Mouse (Mus musculus) myocyte (in vitro differentiated cells): ENCODE measurements around the gene Stag1.

Experiments
- E2F4 ChIP-seq: IDR thresholded peaks from one replicate; pipeline ENCODE4 v1.6.1; 2011; ENCODE audit warnings: mild to moderate bottlenecking, control low read depth, moderate library complexity; ENCODE audit not compliant: insufficient read depth
- MAX ChIP-seq: IDR thresholded peaks from one replicate; pipeline ENCODE4 v1.6.1; 2011; ENCODE audit warnings: low read depth, mild to moderate bottlenecking, control low read depth
- POLR2A ChIP-seq: IDR thresholded peaks from one replicate; pipeline ENCODE4 v1.6.1; 2011; ENCODE audit warnings: low read depth, mild to moderate bottlenecking, control low read depth, moderate library complexity; ENCODE audit not compliant: insufficient read length
- USF1 ChIP-seq: IDR thresholded peaks from one replicate; pipeline ENCODE4 v1.6.1; 2011; ENCODE audit warnings: low read depth, mild to moderate bottlenecking, control low read depth, moderate library complexity

GRCm38 (mm10) chr9:100641391-100642085, 43.9 kb downstream of the Stag1 start:
- TF ChIP-seq POLR2A (no peak), USF1 (no peak), MAX (no peak), E2F4 (no peak)
